Mouse (Mus musculus): ENCODE measurements around the gene Olfr679. TPM values are rescaled to one million over a fixed set of nuclear protein-coding genes. Genes with fewer than 3 reads are reported as not detected.
"Not testable (repeated sequence)": the region's sequence is repeated elsewhere in the genome, so short reads cannot be mapped to it uniquely, and the experiment has no call there.

Olfr679 gene
- not detected in 2 replicates for polyA plus RNA-seq (2012; ENCODE audit: insufficient read depth, insufficient read length, low replicate concordance, missing spikeins)

- TF ChIP-seq CTCF (IDR thresholded peaks at IDR 0.05; ENCODE audit: insufficient read depth, low read depth, low read length) (no peak), POLR2A (IDR thresholded peaks at IDR 0.05; ENCODE audit: insufficient read depth, low read depth, low read length) (no peak)
- Histone ChIP-seq H3K4me3 (ENCODE audit: insufficient read depth, low read depth, low read length) (no peak within 1 kb of the TSS), H3K4me1 (ENCODE audit: control insufficient read depth, insufficient read depth, low read length) (no peaks in the 10 kb centered on the region), H3K27ac (ENCODE audit: insufficient read depth, low read depth, low read length) (no peak within 1 kb of the TSS)
- WGBS, result 56% methylated on average over 1 of the region's 1 CpGs
Observed at GRCm38 (mm10) chr7:105080905-105081304, at the start of gene Olfr679. Olfr679 (plus strand) TSS chr7:105081205.

- no peaks in the 10 kb centered on the region for H3K4me1 ChIP-seq (ENCODE audit: control insufficient read depth, insufficient read depth, low read length)
- no peak within 1 kb of the TSS for H3K27ac ChIP-seq (ENCODE audit: insufficient read depth, low read depth, low read length)
- no peak within 1 kb of the TSS for H3K4me3 ChIP-seq (ENCODE audit: insufficient read depth, low read depth, low read length)
- no peak for TF ChIP-seq POLR2A (IDR thresholded peaks at IDR 0.05; ENCODE audit: insufficient read depth, low read depth, low read length)
- TF ChIP-seq CTCF (IDR thresholded peaks at IDR 0.05; ENCODE audit: insufficient read depth, low read depth, low read length), result no peak
Observed at GRCm38 (mm10) chr7:105032398-105032797, 48.6 kb upstream of the Olfr679 start, which contains the start of gene Olfr676. Olfr676 (plus strand) TSS chr7:105032698.

DNA sequence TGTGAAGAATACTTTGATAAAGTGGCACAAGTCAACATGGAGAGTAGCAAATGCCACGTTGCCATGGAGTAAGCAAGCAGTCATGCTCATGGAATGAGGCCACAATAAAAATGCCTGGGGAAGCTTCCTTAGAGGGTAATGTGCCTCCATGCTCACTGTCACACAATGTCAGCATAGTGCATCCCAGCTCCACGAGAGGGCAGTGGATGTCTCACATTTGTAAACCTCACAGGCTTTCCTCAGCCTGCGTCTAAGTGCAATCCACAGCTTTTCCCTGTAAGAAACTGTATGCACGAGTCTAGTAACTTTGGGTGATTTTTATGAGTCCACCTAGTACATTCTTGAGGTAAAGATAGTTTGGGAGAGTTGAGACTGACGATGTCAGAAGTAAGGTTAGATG lies 47.2 kb upstream of the Olfr679 start:
- not testable (repeated sequence) for H3K4me1 ChIP-seq (ENCODE audit: control insufficient read depth, insufficient read depth, low read length); H3K27ac ChIP-seq (ENCODE audit: insufficient read depth, low read depth, low read length)
- 58% methylated on average over 5 of the region's 5 CpGs for WGBS

DNA sequence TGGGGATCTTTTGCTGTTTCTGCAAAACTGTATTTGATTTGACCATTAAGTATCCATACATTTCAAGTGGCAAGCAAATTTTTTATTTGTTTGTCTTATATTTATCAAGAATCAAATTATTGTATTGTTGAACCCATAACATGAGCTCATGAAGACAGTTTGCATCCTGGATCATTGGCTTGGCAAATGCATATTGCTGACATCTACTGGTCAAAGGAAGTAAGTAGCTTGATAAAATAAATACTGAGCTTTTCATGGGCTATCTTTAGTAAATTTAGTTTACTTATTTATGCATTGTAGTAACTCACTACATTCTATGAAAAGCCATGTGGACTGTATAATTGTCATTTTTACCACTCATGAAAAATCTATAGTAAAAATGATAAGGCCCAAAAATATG lies 22.1 kb upstream of the Olfr679 start:
- H3K4me3 ChIP-seq (ENCODE audit: insufficient read depth, low read depth, low read length), result no peak overlapping the region
- TF ChIP-seq CTCF (IDR thresholded peaks at IDR 0.05; ENCODE audit: insufficient read depth, low read depth, low read length), result no peak
- no peak for TF ChIP-seq POLR2A (IDR thresholded peaks at IDR 0.05; ENCODE audit: insufficient read depth, low read depth, low read length)
- H3K4me1 ChIP-seq (ENCODE audit: control insufficient read depth, insufficient read depth, low read length), result no peaks in the 10 kb centered on the region
- no peak overlapping the region for H3K27ac ChIP-seq (ENCODE audit: insufficient read depth, low read depth, low read length)

More for the DNA sequence above, 47.2 kb upstream of the Olfr679 start:
- not testable (repeated sequence) for H3K4me3 ChIP-seq (ENCODE audit: insufficient read depth, low read depth, low read length)

- Histone ChIP-seq H3K4me3 (ENCODE audit: insufficient read depth, low read depth, low read length) (no peak within 1 kb of the TSS), H3K4me1 (ENCODE audit: control insufficient read depth, insufficient read depth, low read length) (no peaks in the 10 kb centered on the region), H3K27ac (ENCODE audit: insufficient read depth, low read depth, low read length) (no peak within 1 kb of the TSS)
- TF ChIP-seq POLR2A (IDR thresholded peaks at IDR 0.05; ENCODE audit: insufficient read depth, low read depth, low read length) (no peak), CTCF (IDR thresholded peaks at IDR 0.05; ENCODE audit: insufficient read depth, low read depth, low read length) (no peak)
- 88% methylated on average over 1 of the region's 1 CpGs for WGBS
Observed at GRCm38 (mm10) chr7:105064175-105064574, 16.8 kb upstream of the Olfr679 start, which contains the start of gene Olfr678. Olfr678 (plus strand) TSS chr7:105064475.

DNA sequence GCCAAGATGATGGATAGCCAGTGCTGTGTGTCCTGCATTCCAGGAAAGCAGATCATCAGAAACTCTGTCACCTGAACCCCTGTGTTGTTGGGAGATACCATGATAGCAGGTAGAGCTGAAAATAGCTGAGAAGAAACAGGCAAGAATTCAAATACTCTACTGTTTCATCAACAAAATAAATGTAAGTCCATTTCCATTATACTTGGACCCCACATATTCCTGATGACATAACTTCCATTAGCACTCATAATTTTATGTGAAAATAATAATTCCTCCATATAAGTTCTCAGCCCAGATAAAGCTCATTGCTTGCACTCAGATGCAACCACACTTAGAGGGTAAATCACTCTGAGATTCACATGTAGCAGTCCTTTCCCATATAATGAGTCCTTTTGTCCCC lies 11.7 kb downstream of the Olfr679 start, which contains the start of gene Olfr680-ps1:
TSS of gene Olfr680-ps1 (minus strand) at position 101 of the 400 bp plus-strand sequence.
- H3K27ac ChIP-seq (ENCODE audit: insufficient read depth, low read depth, low read length); H3K4me1 ChIP-seq (ENCODE audit: control insufficient read depth, insufficient read depth, low read length); H3K4me3 ChIP-seq (ENCODE audit: insufficient read depth, low read depth, low read length): not testable (repeated sequence)

GRCm38 (mm10) chr7:105116536-105116935 lies 35.5 kb downstream of the Olfr679 start, which contains the start of gene Olfr681:
Olfr681 (plus strand) TSS chr7:105116836.
- Histone ChIP-seq H3K4me1 (ENCODE audit: control insufficient read depth, insufficient read depth, low read length) (no peaks in the 10 kb centered on the region), H3K27ac (ENCODE audit: insufficient read depth, low read depth, low read length) (no peak within 1 kb of the TSS), H3K4me3 (ENCODE audit: insufficient read depth, low read depth, low read length) (no peak within 1 kb of the TSS)
- TF ChIP-seq POLR2A (IDR thresholded peaks at IDR 0.05; ENCODE audit: insufficient read depth, low read depth, low read length) (no peak), CTCF (IDR thresholded peaks at IDR 0.05; ENCODE audit: insufficient read depth, low read depth, low read length) (no peak)

Other genes starting within 250 kb of the Olfr679 start
- not detected in 2 replicates for gene Usp17lb, start 238.6 kb upstream of the Olfr679 start, polyA plus RNA-seq (2012; ENCODE audit: insufficient read depth, insufficient read length, low replicate concordance, missing spikeins)
- not detected in 2 replicates for gene Usp17la, start 224.2 kb upstream of the Olfr679 start, polyA plus RNA-seq (2012; ENCODE audit: insufficient read depth, insufficient read length, low replicate concordance, missing spikeins)
- not detected in 2 replicates for gene Olfr665, start 203.2 kb upstream of the Olfr679 start, polyA plus RNA-seq (2012; ENCODE audit: insufficient read depth, insufficient read length, low replicate concordance, missing spikeins)
- not detected in 2 replicates for gene Olfr666, start 185.3 kb upstream of the Olfr679 start, polyA plus RNA-seq (2012; ENCODE audit: insufficient read depth, insufficient read length, low replicate concordance, missing spikeins)
- gene Olfr667, start 159.7 kb upstream of the Olfr679 start, polyA plus RNA-seq (2012; ENCODE audit: insufficient read depth, insufficient read length, low replicate concordance, missing spikeins), result not detected in 2 replicates
- not detected in 2 replicates for gene Olfr668, start 153.1 kb upstream of the Olfr679 start, polyA plus RNA-seq (2012; ENCODE audit: insufficient read depth, insufficient read length, low replicate concordance, missing spikeins)
- not detected in 2 replicates for gene Olfr669, start 147.0 kb upstream of the Olfr679 start, polyA plus RNA-seq (2012; ENCODE audit: insufficient read depth, insufficient read length, low replicate concordance, missing spikeins)
- gene Olfr670, start 118.6 kb upstream of the Olfr679 start, polyA plus RNA-seq (2012; ENCODE audit: insufficient read depth, insufficient read length, low replicate concordance, missing spikeins), result not detected in 2 replicates
- gene Olfr671, start 102.1 kb upstream of the Olfr679 start, polyA plus RNA-seq (2012; ENCODE audit: insufficient read depth, insufficient read length, low replicate concordance, missing spikeins), result not detected in 2 replicates
- gene Olfr672, start 79.2 kb upstream of the Olfr679 start, polyA plus RNA-seq (2012; ENCODE audit: insufficient read depth, insufficient read length, low replicate concordance, missing spikeins), result not detected in 2 replicates
- gene Olfr675, start 52.7 kb upstream of the Olfr679 start, polyA plus RNA-seq (2012; ENCODE audit: insufficient read depth, insufficient read length, low replicate concordance, missing spikeins), result not detected in 2 replicates
- not detected in 2 replicates for gene Olfr676, start 48.5 kb upstream of the Olfr679 start, polyA plus RNA-seq (2012; ENCODE audit: insufficient read depth, insufficient read length, low replicate concordance, missing spikeins)
- not detected in 2 replicates for gene Olfr677, start 29.8 kb upstream of the Olfr679 start, polyA plus RNA-seq (2012; ENCODE audit: insufficient read depth, insufficient read length, low replicate concordance, missing spikeins)
- not detected in 2 replicates for gene Olfr678, start 16.7 kb upstream of the Olfr679 start, polyA plus RNA-seq (2012; ENCODE audit: insufficient read depth, insufficient read length, low replicate concordance, missing spikeins)
- not detected in 2 replicates for gene Olfr680-ps1, start 11.6 kb downstream of the Olfr679 start, polyA plus RNA-seq (2012; ENCODE audit: insufficient read depth, insufficient read length, low replicate concordance, missing spikeins)
- not detected in 2 replicates for gene Olfr681, start 35.6 kb downstream of the Olfr679 start, polyA plus RNA-seq (2012; ENCODE audit: insufficient read depth, insufficient read length, low replicate concordance, missing spikeins)
- gene Olfr683, start 65.8 kb downstream of the Olfr679 start, polyA plus RNA-seq (2012; ENCODE audit: insufficient read depth, insufficient read length, low replicate concordance, missing spikeins), result not detected in 2 replicates
- gene Olfr684, start 82.4 kb downstream of the Olfr679 start, polyA plus RNA-seq (2012; ENCODE audit: insufficient read depth, insufficient read length, low replicate concordance, missing spikeins), result not detected in 2 replicates
- not detected in 2 replicates for gene Olfr685, start 104.8 kb downstream of the Olfr679 start, polyA plus RNA-seq (2012; ENCODE audit: insufficient read depth, insufficient read length, low replicate concordance, missing spikeins)
- not detected in 2 replicates for gene Olfr686, start 126.3 kb downstream of the Olfr679 start, polyA plus RNA-seq (2012; ENCODE audit: insufficient read depth, insufficient read length, low replicate concordance, missing spikeins)
- not detected in 2 replicates for gene Olfr688, start 206.9 kb downstream of the Olfr679 start, polyA plus RNA-seq (2012; ENCODE audit: insufficient read depth, insufficient read length, low replicate concordance, missing spikeins)
- gene Olfr689, start 230.0 kb downstream of the Olfr679 start, polyA plus RNA-seq (2012; ENCODE audit: insufficient read depth, insufficient read length, low replicate concordance, missing spikeins), result not detected in 2 replicates

Measured in olfactory bulb, adult 2 months (tissue).